In the genomic region with DNA sequence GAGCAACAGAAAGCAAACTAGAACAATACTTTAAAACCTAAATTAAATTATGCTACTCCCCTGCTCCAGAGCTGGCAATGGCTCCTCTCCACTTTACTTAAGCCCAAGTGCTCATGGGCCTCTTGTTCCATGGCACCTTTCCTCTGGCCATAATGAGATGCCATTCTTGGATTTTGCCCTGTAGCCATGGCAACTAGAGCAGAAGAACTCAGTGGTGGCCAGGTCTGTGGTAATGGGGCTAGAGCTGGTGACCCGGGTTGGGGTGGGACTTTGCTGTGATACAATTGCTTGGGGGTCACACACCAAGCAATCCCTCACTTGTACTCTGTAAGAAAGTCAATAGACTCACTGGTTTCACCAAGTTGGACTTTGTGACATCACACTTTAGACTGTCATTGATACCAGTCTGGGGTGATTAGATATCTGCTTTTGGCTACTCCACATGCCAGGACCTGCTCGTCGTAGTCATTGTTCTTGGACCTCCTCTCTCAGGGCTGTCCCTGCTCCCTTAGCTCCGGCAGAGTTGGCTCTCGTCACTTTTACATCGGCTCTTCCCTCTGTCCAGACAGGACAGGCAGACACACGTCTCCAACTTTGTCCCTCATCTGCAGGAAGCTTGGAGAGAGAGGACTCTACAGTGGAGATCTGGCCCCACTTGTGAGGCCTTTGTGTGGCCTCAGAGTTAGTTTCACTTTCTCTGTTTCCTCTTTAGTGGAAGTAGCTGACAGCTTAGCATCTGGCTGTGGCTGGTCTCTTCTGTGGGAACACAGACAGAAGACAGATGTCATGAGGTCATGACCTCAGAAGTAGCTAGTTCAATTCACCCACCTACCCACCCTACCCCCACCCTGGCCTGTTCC, we compare ENCODE assay signal across 8 mouse cellular contexts. TPM values are rescaled to one million over a fixed set of nuclear protein-coding genes. Genes with fewer than 3 reads are reported as not detected.
DNase-seq lines count a peak whose midpoint lies in the region; ATAC-seq and TF ChIP-seq lines count a peak whose summit lies in the region.

No protein-coding gene starts in this region.

- no peak for TF ChIP-seq POLR2A in thymus, adult 2 months (IDR thresholded peaks at IDR 0.05; ENCODE audit: control insufficient read depth, extremely low read depth, insufficient read depth, low read length, poor library complexity)

- no peaks in the 10 kb centered on the region for H3K36me3 ChIP-seq in thymus, adult 2 months (ENCODE audit: control insufficient read depth, insufficient read depth, low read length)
- no peaks in the 10 kb centered on the region for H3K36me3 ChIP-seq in heart, postnatal 0 days (replicated peaks; ENCODE audit: control insufficient read depth, insufficient read depth, low read length)
- no peaks in the 10 kb centered on the region for H3K36me3 ChIP-seq in lung, embryonic 15.5 days
- H3K36me3 ChIP-seq in forebrain, postnatal 0 days (ENCODE audit: insufficient read depth) = no peaks in the 10 kb centered on the region

- no peaks in the 10 kb centered on the region for H3K27me3 ChIP-seq in thymus, adult 2 months (ENCODE audit: control insufficient read depth, insufficient read depth, low read length)
- H3K27me3 ChIP-seq in heart, postnatal 0 days (ENCODE audit: control insufficient read depth, insufficient read depth, low read length) = no peaks in the 10 kb centered on the region
- no peaks in the 10 kb centered on the region for H3K27me3 ChIP-seq in lung, embryonic 15.5 days
- H3K27me3 ChIP-seq in forebrain, postnatal 0 days (ENCODE audit: insufficient read depth, low read length) = no peaks in the 10 kb centered on the region

- no peak for DNase-seq in thymus, adult 2 months
- DNase-seq in thymus, adult 18-20 months = no peak
- DNase-seq in heart, postnatal 0 days (ENCODE audit: low spot score) = peak; percentile 61
- DNase-seq in thymus, postnatal 4 days = peak; percentile 30
- no peak for DNase-seq in left cerebral cortex, postnatal 36 days (ENCODE audit: low spot score in 2 of 2)
- DNase-seq in forebrain, postnatal 0 days = no peak
- DNase-seq in right cerebral cortex, postnatal 10 days (ENCODE audit: low spot score in 2 of 2) = no peak

- H3K9me3 ChIP-seq in heart, postnatal 0 days (replicated peaks; ENCODE audit: control insufficient read depth, low read length) = no peaks in the 10 kb centered on the region
- no peaks in the 10 kb centered on the region for H3K9me3 ChIP-seq in lung, embryonic 15.5 days
- no peaks in the 10 kb centered on the region for H3K9me3 ChIP-seq in forebrain, postnatal 0 days (ENCODE audit: low read length)

- peak overlapping the region; percentile 40 for H3K9ac ChIP-seq in heart, postnatal 0 days (replicated peaks; ENCODE audit: low read depth, low read length)
- peak overlapping the region; percentile 14; the same call in 1 of the 2 replicates for H3K9ac ChIP-seq in lung, embryonic 15.5 days
- no peak overlapping the region for H3K9ac ChIP-seq in forebrain, postnatal 0 days

- H3K27ac ChIP-seq in thymus, adult 2 months (ENCODE audit: control insufficient read depth, insufficient read depth, low read length) = peak overlapping the region; percentile 84
- H3K27ac ChIP-seq in heart, postnatal 0 days (ENCODE audit: low read depth) = peak overlapping the region; percentile 78
- peak overlapping the region; percentile 59; the same call in 1 of the 2 replicates for H3K27ac ChIP-seq in lung, embryonic 15.5 days
- no peak overlapping the region for H3K27ac ChIP-seq in forebrain, postnatal 0 days (ENCODE audit: low read depth, low read length)

- intact Hi-C loops in left cerebral cortex, postnatal 36 days (cut with DNase I) = no loop called here

- peak overlapping the region; percentile 40 for H3K4me3 ChIP-seq in thymus, adult 2 months (ENCODE audit: control insufficient read depth, insufficient read depth, low read length)
- peak overlapping the region; percentile 14; the same call in 1 of the 2 replicates for H3K4me3 ChIP-seq in heart, postnatal 0 days (ENCODE audit: low read depth, low read length)
- no peak overlapping the region for H3K4me3 ChIP-seq in lung, embryonic 15.5 days
- no peak overlapping the region for H3K4me3 ChIP-seq in forebrain, postnatal 0 days (ENCODE audit: low read depth, low read length)

- 29% methylated on average over 7 of the region's 7 CpGs for whole genome bisulfite sequencing in thymus, adult 2 months
- WGBS in heart, postnatal 0 days = 12% methylated on average over 7 of the region's 7 CpGs
- 33% methylated on average over 7 of the region's 7 CpGs for WGBS in lung, embryonic 15.5 days
- 63% methylated on average over 7 of the region's 7 CpGs for WGBS in forebrain, postnatal 0 days

- TF ChIP-seq EP300 in heart, postnatal 0 days (IDR thresholded peaks at IDR 0.05; ENCODE audit: low read depth) = no peak

- peak; percentile 66 for ATAC-seq in heart, postnatal 0 days (ENCODE audit: insufficient read depth, low read depth)
- peak; percentile 15; the same call in 1 of the 2 replicates for ATAC-seq in lung, embryonic 15.5 days (ENCODE audit: borderline replicate concordance, extremely low read depth, low FRiP score, low TSS enrichment)
- no peak for ATAC-seq in forebrain, postnatal 0 days

- no peak for TF ChIP-seq CTCF in thymus, adult 2 months (IDR thresholded peaks at IDR 0.05; ENCODE audit: borderline replicate concordance, control insufficient read depth, extremely low read depth, insufficient read depth, low read length, poor library complexity)
- TF ChIP-seq CTCF in heart, postnatal 0 days (IDR thresholded peaks at IDR 0.05; ENCODE audit: low read depth) = no peak
- TF ChIP-seq CTCF in forebrain, postnatal 0 days (IDR thresholded peaks at IDR 0.05; ENCODE audit: low read depth) = no peak

- H3K4me2 ChIP-seq in heart, postnatal 0 days (ENCODE audit: low read depth, low read length) = peak overlapping the region; percentile 52
- peak overlapping the region; percentile 42 for H3K4me2 ChIP-seq in lung, embryonic 15.5 days
- H3K4me2 ChIP-seq in forebrain, postnatal 0 days (ENCODE audit: low read depth) = no peak overlapping the region

- H3K4me1 ChIP-seq in thymus, adult 2 months (replicated peaks; ENCODE audit: control insufficient read depth, insufficient read depth, low read length) = peaks cover 40% of the 10 kb centered on the region
- no peaks in the 10 kb centered on the region; the same call in 1 of the 2 replicates for H3K4me1 ChIP-seq in heart, postnatal 0 days (ENCODE audit: control insufficient read depth, insufficient read depth)
- H3K4me1 ChIP-seq in lung, embryonic 15.5 days = peaks cover 29% of the 10 kb centered on the region
- H3K4me1 ChIP-seq in forebrain, postnatal 0 days (ENCODE audit: insufficient read depth) = no peaks in the 10 kb centered on the region

RNA-seq across cellular contexts. Expression of a gene that starts 13.4 kb away (rescaled TPM):
- 32.8 and 37.6 TPM in 2 replicates for polyA plus RNA-seq in thymus, adult 2 months (2012; rRNA removed)
- 445 and 622 TPM in 2 replicates for total RNA-seq in heart, postnatal 0 days (2014; rRNA removed; ENCODE audit: low replicate concordance)
- 136 and 155 TPM in 2 replicates for polyA plus RNA-seq in heart, postnatal 0 days (2015; fragmentation: Nextera tagmentation; extraction: Ambion mirVana)
- polyA plus RNA-seq in lung, embryonic 15.5 days (2015; fragmentation: Nextera tagmentation; extraction: Ambion mirVana) = 66.0 and 70.0 TPM in 2 replicates
- total RNA-seq in left cerebral cortex, postnatal 36 days (2021) = 10 to 100 TPM; 11.2 to 11.5 TPM
- 9.1 and 13.0 TPM in 2 replicates for total RNA-seq in forebrain, postnatal 0 days (2014; rRNA removed)
- 6.1 TPM in 2 replicates for polyA plus RNA-seq in forebrain, postnatal 0 days (2015; fragmentation: Nextera tagmentation; extraction: Ambion mirVana)

Comparison
In these comparisons a context has a peak if more than half of its experiments do, and no peak if none do; other contexts are left out.
1. DNase-seq: peak in heart, postnatal 0 days (single experiment) and thymus, postnatal 4 days (single experiment); none in thymus, adult 2 months (single experiment), thymus, adult 18-20 months (0 of 2), left cerebral cortex, postnatal 36 days (0 of 2), forebrain, postnatal 0 days (single experiment) and right cerebral cortex, postnatal 10 days (0 of 2).
2. H3K4me3 ChIP-seq: peak in thymus, adult 2 months (single experiment) and heart, postnatal 0 days (single experiment); none in lung, embryonic 15.5 days (single experiment) and forebrain, postnatal 0 days (single experiment).